Mouse (Mus musculus) forebrain, embryonic 10.5 days (tissue): ENCODE data around the gene Gm21983. TPM values are rescaled to one million over a fixed set of nuclear protein-coding genes. Genes with fewer than 3 reads are reported as not detected.

ENCODE experiments used
- DNase-seq: peaks from one replicate; pipeline ENCODE4 v3.0.0-alpha.2; 2017; ENCODE audit warnings: low spot score; ENCODE audit errors: extremely low spot score
- H3K27ac ChIP-seq: fragments of 300-500 bp; sonication (generic); 2 replicates; pipeline ENCODE4 v1.5.1; 2016; ENCODE audit warnings: mild to moderate bottlenecking
- H3K27me3 ChIP-seq: fragments of 300-500 bp; sonication (generic); 2 replicates; pipeline ENCODE4 v1.6.1; 2016; ENCODE audit warnings: mild to moderate bottlenecking; ENCODE audit not compliant: poor library complexity, severe bottlenecking
- H3K36me3 ChIP-seq: fragments of 300-500 bp; sonication (generic); replicated peaks from 2 replicates; pipeline ENCODE4 v1.6.1; 2016; ENCODE audit warnings: mild to moderate bottlenecking, moderate library complexity
- H3K4me1 ChIP-seq: fragments of 300-500 bp; sonication (generic); 2 replicates; pipeline ENCODE4 v1.6.1; 2016
- H3K4me3 ChIP-seq: fragments of 300-500 bp; sonication (generic); 2 replicates; pipeline ENCODE4 v1.5.1; 2016; ENCODE audit warnings: mild to moderate bottlenecking, moderate library complexity
- H3K9me3 ChIP-seq: fragments of 300-500 bp; sonication (generic); 2 replicates; pipeline ENCODE4 v1.6.1; 2016; ENCODE audit warnings: mild to moderate bottlenecking, moderate library complexity
- WGBS: fragments of 180-500 bp; shearing (Covaris S2); methylation state at CpG from one replicate; pipeline ENCODE4 v1.1.7; 2016; 5-methylcytosine and 5-hydroxymethylcytosine counted together
- polyA plus RNA-seq: library from polyadenylated mRNA; unstranded; fragments of >200 nt; fragmentation: Nextera tagmentation; extraction: Ambion mirVana; gene quantifications from 2 replicates; pipeline ENCODE4 v1.2.1, GENCODE M21; 2016

The Gm21983 gene
- not detected in 2 replicates for polyA plus RNA-seq

DNA sequence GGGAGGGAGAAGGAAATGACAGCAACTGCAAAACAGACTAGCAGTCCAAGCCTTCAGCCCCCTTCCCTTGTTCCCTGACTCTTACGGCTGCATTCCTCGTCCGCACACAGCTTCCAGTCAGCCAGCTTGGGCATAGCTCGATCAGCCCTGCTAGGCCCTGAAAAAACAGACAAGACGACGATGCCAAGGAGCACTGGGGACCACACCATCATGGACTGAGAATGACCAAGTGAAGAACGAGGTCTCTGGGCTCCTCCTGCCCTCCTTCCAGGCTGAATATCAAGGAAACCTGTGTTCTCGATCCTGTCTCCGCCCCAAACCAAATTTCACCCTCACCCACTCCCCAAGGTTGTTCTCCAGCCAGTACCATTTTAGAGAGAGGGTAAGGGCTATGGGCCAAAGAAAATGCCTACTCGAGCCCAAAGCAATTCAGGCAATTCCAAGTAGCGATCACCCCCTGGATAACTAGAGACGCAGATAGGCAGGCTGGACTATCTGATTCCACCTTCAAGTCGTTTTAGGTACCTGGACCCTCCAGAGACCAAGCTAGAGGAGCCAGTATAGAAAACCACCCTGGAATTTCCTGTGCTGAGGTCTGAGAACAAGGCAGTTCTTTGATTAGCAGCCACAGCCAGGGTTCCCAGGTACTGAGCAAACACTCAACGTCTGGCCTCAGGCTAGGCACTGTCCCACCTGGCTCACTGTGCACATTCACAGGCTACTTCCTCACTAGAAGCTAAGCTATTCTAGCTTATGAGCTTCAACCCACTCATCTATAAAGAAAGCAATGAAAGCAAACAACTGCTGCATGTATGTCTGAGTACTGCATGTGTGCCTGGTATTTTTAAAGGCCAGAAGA, at the start of gene Gm21983, which contains the start of gene Mia:
Gene Gm21983, minus strand, starts transcription at position 250 of the 859 bp plus-strand sequence.
Gene Mia, minus strand, starts transcription at position 321 of the 859 bp plus-strand sequence.
- H3K4me3 ChIP-seq, result peak within 1 kb of the TSS; percentile 62; the same call in 1 of the 2 replicates
- DNase-seq, result no peak
- 71% methylated on average over 14 of the region's 14 CpGs for WGBS
- no peaks in the 10 kb centered on the region for H3K27me3 ChIP-seq
- H3K36me3 ChIP-seq, result peaks cover 33% of the 10 kb centered on the region
- peaks cover 4% of the 10 kb centered on the region; the same call in 1 of the 2 replicates for H3K9me3 ChIP-seq
- H3K27ac ChIP-seq, result peak within 1 kb of the TSS; percentile 86; the same call in 1 of the 2 replicates
- H3K4me1 ChIP-seq, result peaks cover 24% of the 10 kb centered on the region

DNA sequence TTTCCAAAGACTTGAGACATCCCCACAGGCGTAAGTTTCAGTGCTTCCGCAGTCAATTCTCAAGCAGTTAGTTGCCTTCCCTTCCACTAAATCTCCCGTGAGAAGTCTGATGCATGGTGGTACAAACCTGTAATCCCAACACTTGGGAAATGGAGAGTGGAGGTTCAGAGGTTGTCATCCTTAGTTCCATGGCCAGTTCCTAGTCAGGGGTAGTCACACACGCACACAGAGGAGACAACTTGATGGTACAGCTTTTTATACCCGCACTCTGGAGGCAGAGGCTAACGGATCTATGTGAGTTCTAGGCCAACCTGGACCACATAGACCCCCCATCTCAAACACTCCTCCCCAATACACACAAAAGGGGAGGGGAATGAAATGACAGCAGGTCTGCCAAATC, 48.0 kb upstream of the Gm21983 start:
- Histone ChIP-seq H3K27me3 (no peaks in the 10 kb centered on the region), H3K4me3 (peak overlapping the region; percentile 89), H3K36me3 (0 out of 2 replicates have a peak, but pooled peaks cover 3% of the 10 kb centered on the region), H3K9me3 (no peaks in the 10 kb centered on the region), H3K4me1 (peaks cover 69% of the 10 kb centered on the region), H3K27ac (peak overlapping the region; percentile 94)
- WGBS, result 20% methylated on average over 6 of the region's 6 CpGs
- no peak for DNase-seq

DNA sequence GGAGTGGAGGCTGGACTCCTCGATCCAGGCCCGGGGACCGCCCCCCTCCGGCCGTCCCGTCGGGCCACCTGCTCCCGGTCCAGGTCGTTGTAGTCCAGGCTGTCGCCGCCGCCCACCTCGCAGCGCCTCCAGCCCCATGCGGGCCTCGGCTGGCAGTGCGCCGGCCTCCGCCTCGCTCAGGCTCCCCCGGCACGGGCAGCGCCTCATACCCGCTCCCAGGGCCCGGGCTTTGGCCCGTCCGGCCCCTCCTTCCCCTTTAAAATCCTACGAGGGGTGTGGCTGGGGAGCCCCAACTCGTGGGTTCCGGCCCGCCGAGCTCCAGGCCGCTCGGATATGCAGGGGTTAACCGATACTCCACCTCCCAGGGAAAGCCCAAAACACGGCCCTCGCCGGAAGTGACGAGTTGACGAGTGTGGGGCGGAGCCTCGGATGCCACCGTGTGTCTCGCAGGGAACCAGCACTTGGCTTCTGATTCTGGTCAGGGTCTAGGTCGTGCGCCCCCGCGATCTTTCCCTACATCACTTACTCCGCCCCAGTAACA, 47.5 kb upstream of the Gm21983 start, which contains the start of gene Itpkc:
Gene Itpkc, minus strand, starts transcription at position 381 of the 541 bp plus-strand sequence.
- Histone ChIP-seq H3K4me1 (peaks cover 69% of the 10 kb centered on the region), H3K27me3 (no peaks in the 10 kb centered on the region), H3K36me3 (peaks cover 3% of the 10 kb centered on the region), H3K4me3 (peak within 1 kb of the TSS; percentile 89), H3K9me3 (no peaks in the 10 kb centered on the region), H3K27ac (peak within 1 kb of the TSS; percentile 94)
- peak; percentile 97 for DNase-seq
- under 1% methylated on average over 43 of the region's 49 CpGs for WGBS

DNA sequence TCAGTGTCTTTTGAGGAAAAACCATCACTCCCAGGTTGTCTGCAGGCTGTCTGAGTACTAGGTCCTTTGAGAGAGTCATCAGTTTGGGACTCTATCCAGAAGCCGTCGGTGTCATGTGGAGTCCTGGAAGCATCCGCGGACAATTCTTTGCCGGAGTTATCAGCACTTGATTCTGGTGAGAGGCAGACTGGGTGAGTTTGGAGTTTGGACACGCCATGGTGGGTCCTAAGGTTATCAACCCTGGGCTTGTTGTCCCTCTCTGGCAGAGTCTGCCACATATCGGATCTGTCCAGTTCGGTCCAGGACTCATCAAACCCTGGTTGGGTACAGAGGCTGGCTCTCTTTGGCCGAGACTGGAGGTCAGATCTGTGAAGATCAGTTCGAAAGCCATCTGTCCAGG, 46.8 kb upstream of the Gm21983 start:
- WGBS, result 3% methylated on average over 10 of the region's 10 CpGs
- H3K9me3 ChIP-seq, result no peaks in the 10 kb centered on the region
- peak overlapping the region; percentile 94 for H3K27ac ChIP-seq
- peaks cover 67% of the 10 kb centered on the region for H3K4me1 ChIP-seq
- H3K4me3 ChIP-seq, result peak overlapping the region; percentile 89
- no peaks in the 10 kb centered on the region for H3K27me3 ChIP-seq
- peaks cover 9% of the 10 kb centered on the region for H3K36me3 ChIP-seq
- DNase-seq, result peak; percentile 24

DNA sequence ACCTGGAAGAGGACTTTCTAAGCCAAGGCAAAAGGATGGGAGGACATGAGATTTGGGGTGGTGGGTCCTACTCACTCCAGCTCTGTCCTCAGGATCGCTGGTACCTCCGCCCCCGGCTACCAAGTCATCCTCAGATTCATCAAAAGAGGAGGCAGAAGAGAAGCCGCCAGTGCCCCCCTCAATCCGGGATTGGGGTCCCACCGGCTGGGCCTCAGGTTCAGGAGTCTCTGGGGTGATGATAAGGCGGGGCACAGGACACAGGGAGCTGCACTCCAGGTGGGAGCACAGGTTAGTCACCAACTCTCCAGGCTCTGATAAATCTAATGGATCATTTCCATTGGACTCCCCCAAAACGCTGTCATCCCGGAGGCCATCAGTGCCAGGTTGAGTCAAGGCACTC, 46.4 kb upstream of the Gm21983 start:
- peaks cover 13% of the 10 kb centered on the region for H3K36me3 ChIP-seq
- H3K9me3 ChIP-seq, result no peaks in the 10 kb centered on the region
- H3K27me3 ChIP-seq, result no peaks in the 10 kb centered on the region
- WGBS, result 41% methylated on average over 9 of the region's 9 CpGs
- H3K4me3 ChIP-seq, result peak overlapping the region; percentile 89
- DNase-seq, result no peak
- H3K27ac ChIP-seq, result peak overlapping the region; percentile 94
- H3K4me1 ChIP-seq, result peaks cover 63% of the 10 kb centered on the region

DNA sequence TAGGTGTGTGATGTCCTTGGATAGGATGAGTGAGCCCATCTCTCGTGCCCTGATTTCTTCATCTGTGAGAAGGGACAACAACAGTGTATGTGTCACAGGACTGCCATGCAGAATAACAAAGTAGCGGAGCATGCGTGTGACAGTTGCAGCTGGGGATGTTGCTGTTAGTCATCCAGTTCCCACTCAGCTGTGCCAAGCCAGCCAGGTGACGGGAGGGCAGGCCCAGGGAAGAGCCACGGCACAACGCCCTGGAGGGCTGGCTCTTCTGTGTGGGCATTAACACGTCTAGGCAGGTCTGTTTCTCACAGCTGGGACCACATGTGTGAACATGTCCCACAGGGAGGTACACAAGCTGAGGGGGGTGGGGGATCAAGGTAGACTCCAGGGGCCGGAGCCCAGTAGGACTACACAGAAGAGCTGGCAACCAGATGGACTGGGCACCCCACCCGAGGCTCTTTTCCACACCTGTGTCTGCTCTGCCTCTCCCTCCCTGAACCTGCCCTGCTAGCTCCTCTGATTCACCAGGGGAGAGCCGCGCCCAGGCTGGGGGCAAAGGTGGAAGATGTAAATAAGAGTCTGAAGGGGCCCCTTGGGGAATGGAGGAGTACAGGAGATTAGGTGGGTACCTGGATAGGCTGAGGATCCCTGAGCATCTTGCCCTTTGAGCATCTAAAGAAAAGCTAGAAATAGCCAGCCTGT, 44.1 kb upstream of the Gm21983 start:
- H3K9me3 ChIP-seq, result no peaks in the 10 kb centered on the region
- WGBS, result 88% methylated on average over 11 of the region's 11 CpGs
- peaks cover 58% of the 10 kb centered on the region for H3K4me1 ChIP-seq
- DNase-seq, result no peak
- no peaks in the 10 kb centered on the region for H3K27me3 ChIP-seq
- H3K27ac ChIP-seq, result no peak overlapping the region
- H3K4me3 ChIP-seq, result peak overlapping the region; percentile 89; the same call in 1 of the 2 replicates
- H3K36me3 ChIP-seq, result peaks cover 19% of the 10 kb centered on the region

DNA sequence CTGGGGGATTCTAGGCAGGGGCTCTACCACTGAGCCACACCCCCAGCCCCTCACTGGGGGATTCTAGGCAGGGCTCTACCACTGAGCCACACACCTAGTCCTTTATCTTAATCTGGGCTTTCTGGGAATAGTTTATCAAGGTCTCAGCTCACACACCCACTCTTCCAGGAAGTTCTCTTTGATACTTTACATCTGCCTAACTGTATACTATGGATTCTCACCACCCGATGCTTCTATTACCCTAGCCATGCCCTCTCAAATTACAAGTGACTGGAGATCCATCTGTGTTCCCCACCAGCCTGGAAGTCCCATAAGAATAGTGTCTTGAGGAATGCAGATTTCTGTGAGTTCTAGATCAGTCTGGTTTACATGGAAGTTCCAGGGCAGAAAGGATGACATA, 41.7 kb upstream of the Gm21983 start:
- WGBS, result 91% methylated on average over 1 of the region's 1 CpGs

DNA sequence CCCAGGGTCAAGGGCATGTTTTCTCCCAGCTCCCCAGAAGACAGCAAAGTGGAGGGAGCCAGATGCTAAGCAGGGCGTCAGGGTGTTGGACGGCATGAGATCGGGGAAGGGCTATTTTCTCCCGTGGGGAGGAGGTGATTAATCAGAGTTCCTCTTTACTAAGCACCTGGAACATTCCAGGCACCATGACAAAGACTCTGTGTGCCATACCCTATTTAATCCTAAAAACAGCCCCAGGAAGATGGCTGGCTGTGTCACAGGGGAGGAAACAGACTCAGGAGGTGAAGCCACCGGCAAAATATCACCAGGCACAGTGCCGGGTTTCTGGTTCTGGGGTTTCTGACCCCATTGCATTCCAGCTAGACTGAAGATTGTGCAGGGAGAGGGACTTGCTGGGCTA, 41.1 kb upstream of the Gm21983 start:
- peaks cover 46% of the 10 kb centered on the region for H3K36me3 ChIP-seq
- no peak overlapping the region for H3K27ac ChIP-seq
- DNase-seq, result no peak
- peaks cover 39% of the 10 kb centered on the region for H3K4me1 ChIP-seq
- no peaks in the 10 kb centered on the region for H3K9me3 ChIP-seq
- no peak overlapping the region; the same call in 1 of the 2 replicates for H3K4me3 ChIP-seq
- H3K27me3 ChIP-seq, result no peaks in the 10 kb centered on the region
- WGBS, result 89% methylated on average over 6 of the region's 6 CpGs

More for the DNA sequence above, 41.7 kb upstream of the Gm21983 start:
- no peak for DNase-seq
- peaks cover 40% of the 10 kb centered on the region for H3K36me3 ChIP-seq
- peaks cover 45% of the 10 kb centered on the region for H3K4me1 ChIP-seq
- no peaks in the 10 kb centered on the region for H3K9me3 ChIP-seq
- no peaks in the 10 kb centered on the region for H3K27me3 ChIP-seq
- no peak overlapping the region for H3K4me3 ChIP-seq
- H3K27ac ChIP-seq, result no peak overlapping the region

DNA sequence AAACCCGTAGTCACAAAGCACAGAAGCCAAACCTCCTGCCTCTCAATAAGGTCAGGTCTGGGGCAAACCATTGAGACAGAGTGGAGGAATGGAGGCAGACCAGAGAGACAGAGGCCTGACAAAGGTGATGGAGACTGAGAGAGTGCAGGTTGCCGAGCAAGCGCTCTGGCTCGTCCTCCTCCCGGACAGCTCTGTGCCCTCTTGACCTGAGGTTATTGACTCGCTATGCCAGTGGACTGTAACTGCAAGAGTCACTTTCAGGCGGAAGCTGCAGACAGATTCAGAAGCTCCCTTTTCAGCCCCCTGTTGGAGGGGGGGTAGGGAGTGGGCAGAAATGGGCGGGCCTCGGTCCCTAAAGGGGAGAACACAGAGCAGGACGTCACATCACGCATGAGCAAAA, 39.1 kb upstream of the Gm21983 start:
- Histone ChIP-seq H3K36me3 (peaks cover 62% of the 10 kb centered on the region), H3K27ac (no peak overlapping the region), H3K4me3 (no peak overlapping the region), H3K9me3 (no peaks in the 10 kb centered on the region), H3K4me1 (peaks cover 19% of the 10 kb centered on the region), H3K27me3 (no peaks in the 10 kb centered on the region)
- 88% methylated on average over 11 of the region's 11 CpGs for WGBS
- no peak for DNase-seq

DNA sequence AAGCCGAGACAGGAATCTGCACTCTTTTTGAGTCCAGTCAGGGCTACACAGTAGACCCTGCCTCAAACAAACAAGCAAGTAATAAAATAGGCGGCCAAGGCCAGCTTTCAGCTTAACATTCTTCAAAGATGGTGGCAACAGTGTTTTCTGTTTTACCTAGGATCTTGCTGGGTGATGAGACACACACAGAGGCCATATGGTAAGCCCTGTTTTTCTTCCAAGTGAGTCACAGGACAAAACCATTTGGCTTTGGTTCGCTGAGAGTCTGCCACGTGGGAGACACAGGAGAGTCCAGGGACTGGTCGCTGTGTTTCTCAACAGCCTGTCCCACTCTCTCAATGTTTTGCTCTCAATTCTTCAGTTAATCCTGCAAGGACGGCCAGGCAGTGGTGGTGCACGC, 37.7 kb upstream of the Gm21983 start:
- no peak overlapping the region for H3K27ac ChIP-seq
- H3K27me3 ChIP-seq, result no peaks in the 10 kb centered on the region
- no peaks in the 10 kb centered on the region for H3K9me3 ChIP-seq
- DNase-seq, result no peak
- WGBS, result 89% methylated on average over 7 of the region's 7 CpGs
- H3K4me1 ChIP-seq, result peaks cover 5% of the 10 kb centered on the region; the same call in 1 of the 2 replicates
- H3K36me3 ChIP-seq, result peaks cover 70% of the 10 kb centered on the region
- no peak overlapping the region for H3K4me3 ChIP-seq

DNA sequence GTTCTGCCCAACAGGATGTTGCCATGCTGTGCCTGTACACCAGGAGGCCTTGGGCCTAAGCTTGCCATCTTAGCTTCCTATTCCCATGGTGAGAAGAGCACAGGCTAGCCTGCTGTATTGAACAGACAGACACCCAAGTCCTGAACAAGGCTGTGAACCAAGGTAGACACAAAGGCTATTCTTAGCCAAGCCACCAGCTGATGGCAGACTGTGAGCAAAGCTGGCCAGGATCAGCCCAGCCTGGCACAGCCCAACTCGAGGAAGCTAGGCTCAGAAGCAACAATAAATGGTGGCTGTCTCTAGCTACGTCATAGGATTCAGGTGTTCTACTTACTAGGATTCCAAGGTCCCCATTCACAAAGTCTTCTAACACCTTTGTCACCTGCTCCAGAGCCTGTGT, 31.7 kb upstream of the Gm21983 start:
- Histone ChIP-seq H3K27ac (no peak overlapping the region), H3K9me3 (no peaks in the 10 kb centered on the region), H3K4me1 (no peaks in the 10 kb centered on the region), H3K4me3 (no peak overlapping the region), H3K36me3 (peaks cover 92% of the 10 kb centered on the region), H3K27me3 (no peaks in the 10 kb centered on the region)
- WGBS, result 90% methylated on average over 2 of the region's 2 CpGs
- no peak for DNase-seq

DNA sequence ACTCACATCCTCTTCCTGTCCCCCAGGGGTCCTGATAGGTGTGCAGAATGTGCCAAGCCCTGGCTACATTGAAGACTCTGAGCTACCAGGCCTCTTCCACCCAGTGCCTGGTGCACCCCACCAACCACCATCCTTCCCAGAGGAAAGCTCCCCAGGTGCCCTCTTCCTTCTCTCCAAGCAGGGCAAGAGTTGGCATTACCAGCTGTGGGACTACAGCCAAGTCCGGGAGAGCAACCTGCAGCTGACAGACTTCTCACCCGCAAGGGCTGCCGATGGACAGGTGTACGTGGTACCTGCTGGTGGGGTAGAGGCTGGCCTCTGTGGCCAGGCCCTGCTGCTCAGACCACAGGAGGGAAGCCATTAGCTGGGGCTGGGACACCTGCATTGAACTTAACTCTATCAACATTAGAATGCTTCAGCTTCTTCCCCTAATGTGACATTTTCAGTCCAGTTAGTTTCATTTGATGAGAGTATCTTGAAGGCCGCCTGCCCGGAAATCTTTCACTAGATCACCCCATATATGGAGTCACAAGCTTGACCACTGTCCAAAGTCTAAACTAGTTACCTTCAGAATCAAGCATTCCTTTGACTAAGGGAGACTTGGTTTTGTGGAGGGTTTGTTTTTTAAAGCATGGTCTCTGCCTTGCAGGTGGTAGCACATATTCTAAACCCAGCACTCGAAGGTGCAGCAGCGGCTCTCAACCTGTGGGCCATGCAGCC, 23.0 kb upstream of the Gm21983 start:
- Histone ChIP-seq H3K9me3 (no peaks in the 10 kb centered on the region), H3K27ac (no peak overlapping the region), H3K4me1 (no peaks in the 10 kb centered on the region), H3K27me3 (no peaks in the 10 kb centered on the region), H3K4me3 (no peak overlapping the region), H3K36me3 (peaks cover 77% of the 10 kb centered on the region)
- no peak for DNase-seq
- WGBS, result 96% methylated on average over 8 of the region's 8 CpGs
